Mouse (Mus musculus) MEL (cell line): ENCODE measurements around the gene Efcc1. TPM values are rescaled to one million over a fixed set of nuclear protein-coding genes. Genes with fewer than 3 reads are reported as not detected.

Experiments
- DNase-seq: peaks from one replicate; pipeline ENCODE4 v3.0.0; 2011; ENCODE audit warnings: low read depth, low spot score
- H3K27ac ChIP-seq: 2 replicates; pipeline ENCODE4 v1.5.1; 2012; ENCODE audit warnings: low read depth, mild to moderate bottlenecking, control low read depth, low read length, moderate library complexity; ENCODE audit not compliant: control insufficient read depth
- H3K27me3 ChIP-seq, 2 experiments: fragments of 150-350 bp in 1 of 2; sonication (generic) in 1 of 2; 2 replicates each; pipeline ENCODE4 v1.6.1; 2012; ENCODE audit warnings: low read length in 2 of 2, mild to moderate bottlenecking in 2 of 2, improper control_type of control experiment in 1 of 2, moderate library complexity in 1 of 2; ENCODE audit not compliant: insufficient read depth in 2 of 2, control insufficient read depth in 1 of 2
- H3K36me3 ChIP-seq, 2 experiments: 2 replicates each; pipeline ENCODE4 v1.6.1; 2012 to 2014; ENCODE audit warnings: low read length in 2 of 2, improper control_type of control experiment in 1 of 2, inconsistent platforms in 1 of 2, mild to moderate bottlenecking in 1 of 2; ENCODE audit not compliant: insufficient read depth in 2 of 2, control insufficient read depth in 1 of 2
- H3K4me1 ChIP-seq, 2 experiments: fragments of 150-350 bp in 1 of 2; sonication (generic) in 1 of 2; 2 replicates each; pipeline ENCODE4 v1.6.1; 2012; ENCODE audit warnings: low read length in 2 of 2, improper control_type of control experiment in 1 of 2, mild to moderate bottlenecking in 1 of 2; ENCODE audit not compliant: insufficient read depth in 2 of 2, control insufficient read depth in 1 of 2
- H3K4me3 ChIP-seq, 2 experiments: fragments of 150-350 bp in 1 of 2; sonication (generic) in 1 of 2; 2 replicates each; pipeline ENCODE4 v1.5.1; 2012; ENCODE audit warnings: low read depth in 2 of 2, low read length in 2 of 2, mild to moderate bottlenecking in 2 of 2, moderate library complexity in 2 of 2, control low read depth in 1 of 2, improper control_type of control experiment in 1 of 2; ENCODE audit not compliant: control insufficient read depth in 1 of 2, insufficient read depth in 1 of 2
- H3K79me2 ChIP-seq: 2 replicates; pipeline ENCODE4 v1.6.1; 2012; ENCODE audit warnings: mild to moderate bottlenecking, low read length, moderate library complexity; ENCODE audit not compliant: control insufficient read depth, poor library complexity, insufficient read depth
- H3K9ac ChIP-seq: 2 replicates; pipeline ENCODE4 v1.6.1; 2012; ENCODE audit warnings: low read depth, mild to moderate bottlenecking, control low read depth, low read length, moderate library complexity; ENCODE audit not compliant: control insufficient read depth, poor library complexity, severe bottlenecking
- H3K9me3 ChIP-seq: fragments of 150-350 bp; sonication (generic); replicated peaks from 2 replicates; pipeline ENCODE4 v1.6.1; 2012; ENCODE audit warnings: mild to moderate bottlenecking, low read length, improper control_type of control experiment, moderate library complexity; ENCODE audit not compliant: insufficient read depth
- BHLHE40 ChIP-seq: IDR thresholded peaks from 2 replicates; pipeline ENCODE4 v1.6.1; 2012; ENCODE audit warnings: low read depth, mild to moderate bottlenecking, inconsistent platforms, low read length, improper control_type of control experiment, borderline replicate concordance
- CHD1 ChIP-seq: IDR thresholded peaks from 2 replicates; pipeline ENCODE4 v1.6.1; 2012; ENCODE audit warnings: low read depth, mild to moderate bottlenecking, inconsistent platforms, low read length, improper control_type of control experiment
- CHD2 ChIP-seq: IDR thresholded peaks from 2 replicates; pipeline ENCODE4 v1.6.1; 2011; ENCODE audit warnings: low read length, improper control_type of control experiment
- CTCF ChIP-seq, 3 experiments: IDR thresholded peaks in 2 of 3; conservative IDR thresholded peaks in 1 of 3; 2 replicates each; pipeline ENCODE4 v1.5.1; 2011 to 2012; ENCODE audit warnings: low read length in 3 of 3, low read depth in 2 of 3, mild to moderate bottlenecking in 2 of 3, improper control_type of control experiment in 1 of 3, inconsistent platforms in 1 of 3, mixed read lengths in 1 of 3, moderate library complexity in 1 of 3; ENCODE audit not compliant: control insufficient read depth in 1 of 3, insufficient read depth in 1 of 3, poor library complexity in 1 of 3, severe bottlenecking in 1 of 3
- ELF1 ChIP-seq: IDR thresholded peaks from 2 replicates; pipeline ENCODE4 v1.6.1; 2014; ENCODE audit warnings: low read depth, mild to moderate bottlenecking, inconsistent platforms, low read length, improper control_type of control experiment, moderate library complexity
- EP300 ChIP-seq, 2 experiments: IDR thresholded peaks; 2 replicates each; pipeline ENCODE4 v1.6.1; 2011; ENCODE audit warnings: improper control_type of control experiment in 2 of 2, low read length in 2 of 2, low read depth in 1 of 2, mild to moderate bottlenecking in 1 of 2
- ETS1 ChIP-seq: IDR thresholded peaks from 2 replicates; pipeline ENCODE4 v1.6.1; 2012; ENCODE audit warnings: low read depth, mild to moderate bottlenecking, inconsistent platforms, low read length, improper control_type of control experiment, moderate library complexity
- GABPA ChIP-seq: IDR thresholded peaks from 2 replicates; pipeline ENCODE4 v1.6.1; 2012; ENCODE audit warnings: low read depth, mild to moderate bottlenecking, inconsistent platforms, low read length, improper control_type of control experiment, moderate library complexity
- GATA1 ChIP-seq: IDR thresholded peaks from 2 replicates; pipeline ENCODE4 v1.6.1; 2011; ENCODE audit warnings: low read depth, low read length, improper control_type of control experiment
- JUND ChIP-seq: IDR thresholded peaks from 2 replicates; pipeline ENCODE4 v1.6.1; 2011; ENCODE audit warnings: low read depth, mild to moderate bottlenecking, improper control_type of control experiment, low read length
- MAX ChIP-seq: IDR thresholded peaks from 2 replicates; pipeline ENCODE4 v1.6.1; 2011; ENCODE audit warnings: low read length, improper control_type of control experiment
- MEF2A ChIP-seq: IDR thresholded peaks from 2 replicates; pipeline ENCODE4 v1.6.1; 2014; ENCODE audit warnings: low read depth, mild to moderate bottlenecking, inconsistent platforms, low read length, improper control_type of control experiment; ENCODE audit not compliant: poor library complexity, insufficient replicate concordance, severe bottlenecking; ENCODE audit errors: extremely low read depth
- MXI1 ChIP-seq: IDR thresholded peaks from 2 replicates; pipeline ENCODE4 v1.6.1; 2011; ENCODE audit warnings: mild to moderate bottlenecking, low read depth, low read length, improper control_type of control experiment
- MYB ChIP-seq: IDR thresholded peaks from 2 replicates; pipeline ENCODE4 v1.6.1; 2011; ENCODE audit warnings: mild to moderate bottlenecking, low read depth, low read length, improper control_type of control experiment
- NELFE ChIP-seq: IDR thresholded peaks from 2 replicates; pipeline ENCODE4 v1.6.1; 2011; ENCODE audit warnings: low read depth, low read length, improper control_type of control experiment
- NRF1 ChIP-seq: IDR thresholded peaks from 2 replicates; pipeline ENCODE4 v1.6.1; 2014; ENCODE audit warnings: low read depth, mild to moderate bottlenecking, inconsistent platforms, low read length, improper control_type of control experiment, moderate library complexity; ENCODE audit not compliant: poor library complexity, insufficient read depth, severe bottlenecking
- POLR2AphosphoS2 ChIP-seq: IDR thresholded peaks from 2 replicates; pipeline ENCODE4 v1.6.1; 2011; ENCODE audit warnings: low read length, improper control_type of control experiment
- RAD21 ChIP-seq: IDR thresholded peaks from 2 replicates; pipeline ENCODE4 v1.6.1; 2011; ENCODE audit warnings: mild to moderate bottlenecking, low read depth, low read length, improper control_type of control experiment
- RCOR1 ChIP-seq: IDR thresholded peaks from 2 replicates; pipeline ENCODE4 v1.6.1; 2012; ENCODE audit warnings: low read depth, mild to moderate bottlenecking, inconsistent platforms, low read length, improper control_type of control experiment
- SIN3A ChIP-seq: IDR thresholded peaks from 2 replicates; pipeline ENCODE4 v1.6.1; 2012; ENCODE audit warnings: low read length, improper control_type of control experiment, inconsistent platforms
- TAL1 ChIP-seq: IDR thresholded peaks from 2 replicates; pipeline ENCODE4 v1.6.1; 2012; ENCODE audit warnings: mild to moderate bottlenecking, inconsistent platforms, low read length, moderate library complexity, mixed read lengths
- TBP ChIP-seq: IDR thresholded peaks from 2 replicates; pipeline ENCODE4 v1.8.0; 2011; ENCODE audit warnings: low read depth, low read length, improper control_type of control experiment
- TCF12 ChIP-seq: IDR thresholded peaks from 2 replicates; pipeline ENCODE4 v1.6.1; 2014; ENCODE audit warnings: low read depth, mild to moderate bottlenecking, inconsistent platforms, low read length, improper control_type of control experiment, moderate library complexity
- UBTF ChIP-seq: IDR thresholded peaks from 2 replicates; pipeline ENCODE4 v1.6.1; 2012; ENCODE audit warnings: low read depth, mild to moderate bottlenecking, inconsistent platforms, low read length, improper control_type of control experiment, moderate library complexity, borderline replicate concordance; ENCODE audit not compliant: insufficient read depth
- USF1 ChIP-seq: IDR thresholded peaks from 2 replicates; pipeline ENCODE4 v1.6.1; 2014; ENCODE audit warnings: low read depth, mild to moderate bottlenecking, inconsistent platforms, low read length, improper control_type of control experiment, moderate library complexity
- ZC3H11A ChIP-seq: IDR thresholded peaks from 2 replicates; pipeline ENCODE4 v1.6.1; 2012; ENCODE audit warnings: low read depth, mild to moderate bottlenecking, inconsistent platforms, low read length, improper control_type of control experiment
- ZNF384 ChIP-seq: IDR thresholded peaks from 2 replicates; pipeline ENCODE4 v1.6.1; 2012; ENCODE audit warnings: low read depth, mild to moderate bottlenecking, inconsistent platforms, low read length, improper control_type of control experiment
- polyA plus RNA-seq, 2 experiments: library from polyadenylated mRNA; stranded (reverse) in 1 of 2; unstranded in 1 of 2; fragments of >175 nt in 1 of 2; fragments of >200 nt in 1 of 2; gene quantifications; 2 replicates each; pipeline versions ENCODE4 v1.2.1 to v1.2.4; 2012; ENCODE audit warnings: low replicate concordance in 2 of 2, low read depth in 1 of 2; ENCODE audit not compliant: insufficient read length in 2 of 2, insufficient read depth in 1 of 2, missing spikeins in 1 of 2
- total RNA-seq: library from RNA; depleted of rRNA; stranded (reverse); fragments of 300-350 nt; gene quantifications from 2 replicates; pipeline ENCODE4 v1.2.3, GENCODE M21; 2012

Gene Efcc1
- total and polyA plus RNA-seq, 3 experiments: 0.27 to 1.2 TPM; not detected in 1

- Histone ChIP-seq H3K4me1 (peaks cover 33 to 69% of the 10 kb centered on the region in 2 experiments), H3K27ac (no peak overlapping the region), H3K9ac (no peak overlapping the region), H3K4me3 (no peak overlapping the region), H3K79me2 (no peaks in the 10 kb centered on the region), H3K36me3 (peaks cover 0 to 45% of the 10 kb centered on the region in 2 experiments; a peak in 2 of 4 replicates), H3K9me3 (no peaks in the 10 kb centered on the region), H3K27me3 (no peaks in the 10 kb centered on the region)
- TF ChIP-seq CHD2: no peak
- TF ChIP-seq TAL1: no peak
- TF ChIP-seq GATA1: no peak
- TF ChIP-seq ZNF384: no peak
- no peak for TF ChIP-seq POLR2AphosphoS2
- no peak for TF ChIP-seq GABPA
- no peak for TF ChIP-seq NELFE
- TF ChIP-seq TCF12: no peak
- no peak for TF ChIP-seq ZC3H11A
- no peak for TF ChIP-seq MAX
- no peak for TF ChIP-seq TBP
- TF ChIP-seq NRF1: no peak
- no peak for TF ChIP-seq EP300 (IDR thresholded peaks at IDR 0.05; ENCODE audit: low read depth in 1 of 2, low read length in 2 of 2)
- TF ChIP-seq MXI1: no peak
- DNase-seq: no peak
These were observed 12.6 kb downstream of the Efcc1 start for GRCm38 (mm10) chr6:87743281-87743680.

- Histone ChIP-seq H3K79me2 (no peaks in the 10 kb centered on the region), H3K4me3 (no peak overlapping the region), H3K9me3 (no peaks in the 10 kb centered on the region), H3K4me1 (peaks cover 31 to 74% of the 10 kb centered on the region in 2 experiments), H3K9ac (no peak overlapping the region), H3K27ac (peak overlapping the region; percentile 39), H3K27me3 (no peaks in the 10 kb centered on the region), H3K36me3 (peaks cover 0 to 47% of the 10 kb centered on the region in 2 experiments; a peak in 2 of 4 replicates)
- TF ChIP-seq ETS1: peak; percentile 50; the same call in 1 of the 2 replicates
- no peak for TF ChIP-seq UBTF
- TF ChIP-seq CHD2: no peak
- no peak for TF ChIP-seq CTCF (IDR thresholded peaks at IDR 0.05 in 2 of 3, conservative IDR thresholded peaks at IDR 0.05 in 1 of 3; ENCODE audit: control insufficient read depth in 1 of 3, insufficient read depth in 1 of 3, low read depth in 2 of 3, low read length in 3 of 3, poor library complexity in 1 of 3, severe bottlenecking in 1 of 3)
- no peak for TF ChIP-seq ELF1
- no peak for TF ChIP-seq TBP
- TF ChIP-seq TAL1: no peak
- no peak for TF ChIP-seq JUND
- TF ChIP-seq ZNF384: no peak
- peak; percentile 29 to 62; a peak in 3 of 4 replicates for TF ChIP-seq EP300 (IDR thresholded peaks at IDR 0.05; ENCODE audit: low read depth in 1 of 2, low read length in 2 of 2)
- no peak for TF ChIP-seq MYB
- TF ChIP-seq USF1: no peak
- TF ChIP-seq BHLHE40: no peak
- TF ChIP-seq MXI1: no peak
- no peak for TF ChIP-seq CHD1
- peak; percentile 70 for TF ChIP-seq GATA1
- no peak for TF ChIP-seq MAX
- no peak for TF ChIP-seq ZC3H11A
- TF ChIP-seq TCF12: peak; percentile 48; the same call in 1 of the 2 replicates
- TF ChIP-seq RCOR1: peak; percentile 14; the same call in 1 of the 2 replicates
- no peak for TF ChIP-seq MEF2A
- TF ChIP-seq RAD21: no peak
- TF ChIP-seq SIN3A: 0 out of 2 replicates have a peak, but pooled peaks have one; percentile 29
- peak; percentile 28 for DNase-seq
These were observed 14.0 kb downstream of the Efcc1 start for GRCm38 (mm10) chr6:87744632-87745031.
